Mouse (Mus musculus) G1E (cell line): ENCODE data around the gene Ifngr2.

Source experiments
- CTCF ChIP-seq: IDR thresholded peaks from 2 replicates; pipeline ENCODE4 v1.5.1; 2012; ENCODE audit warnings: low read depth, low read length, inconsistent platforms, mixed read lengths
- GATA1 ChIP-seq: IDR thresholded peaks from 2 replicates; pipeline ENCODE4 v1.6.1; 2012; ENCODE audit warnings: borderline replicate concordance, low read length, inconsistent platforms, mixed read lengths
- GATA2 ChIP-seq: IDR thresholded peaks from 2 replicates; pipeline ENCODE4 v1.6.1; 2012; ENCODE audit warnings: low read depth, low read length, inconsistent platforms, borderline replicate concordance
- POLR2AphosphoS5 ChIP-seq: IDR thresholded peaks from 2 replicates; pipeline ENCODE4 v1.6.1; 2012; ENCODE audit warnings: low read depth, low read length, inconsistent platforms; ENCODE audit not compliant: insufficient replicate concordance
- TAL1 ChIP-seq: conservative IDR thresholded peaks from 2 replicates; pipeline ENCODE4 v1.6.1; 2012; ENCODE audit warnings: low read depth, low read length, inconsistent platforms, mixed read lengths

- TF ChIP-seq CTCF, result no peak
- no peak for TF ChIP-seq GATA1
- TF ChIP-seq TAL1, result no peak
- TF ChIP-seq GATA2, result no peak
- no peak for TF ChIP-seq POLR2AphosphoS5
Observed at GRCm38 (mm10) chr16:91548586-91548985, 1.7 kb downstream of the Ifngr2 start.
